In the genomic region with DNA sequence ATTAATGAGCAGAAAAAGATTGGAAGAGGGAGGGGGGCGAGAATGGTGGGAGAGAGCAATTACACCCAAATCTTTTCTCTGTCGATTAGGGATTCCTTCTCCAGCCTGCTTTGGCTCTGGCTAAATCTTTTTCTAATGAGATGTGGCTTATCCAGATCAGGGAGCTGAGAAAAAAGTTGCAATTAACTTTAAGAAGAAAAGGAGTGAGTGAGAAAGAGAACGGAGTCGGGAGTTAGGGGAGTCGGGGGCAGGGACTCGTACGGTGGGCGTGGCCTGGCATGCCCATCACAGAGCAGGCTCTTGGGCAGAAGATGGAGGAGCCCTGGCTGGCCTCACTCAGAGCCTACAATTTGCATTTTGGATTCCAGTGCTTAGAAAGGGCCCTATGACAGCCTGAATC, we compare ENCODE assay signal across 13 mouse cellular contexts. TPM values are rescaled to one million over a fixed set of nuclear protein-coding genes. Genes with fewer than 3 reads are reported as not detected.
DNase-seq lines count a peak whose midpoint lies in the region; ATAC-seq and TF ChIP-seq lines count a peak whose summit lies in the region.
"Had no signal": no experiment of that assay in that cellular context is flagged by ENCODE, and none has a peak within 500 bp of the region (broad histone marks: within the 10 kb centered on the region; RNA-seq: fewer than 3 reads in every experiment).

No protein-coding gene starts in this region.

- H3K27ac ChIP-seq in heart, embryonic 10.5 days, result no peak overlapping the region
- no peak overlapping the region for H3K27ac ChIP-seq in forebrain, embryonic 15.5 days (replicated peaks)
- no peak overlapping the region for H3K27ac ChIP-seq in midbrain, embryonic 10.5 days (replicated peaks)
- no peak overlapping the region for H3K27ac ChIP-seq in thymus, adult 2 months (ENCODE audit: control insufficient read depth, insufficient read depth, low read length)
- H3K27ac ChIP-seq: gastrocnemius, adult 2 months had no signal

- H3K36me3 ChIP-seq in heart, embryonic 10.5 days, result no peaks in the 10 kb centered on the region
- H3K36me3 ChIP-seq in forebrain, embryonic 15.5 days, result no peaks in the 10 kb centered on the region
- no peaks in the 10 kb centered on the region for H3K36me3 ChIP-seq in midbrain, embryonic 10.5 days
- no peaks in the 10 kb centered on the region for H3K36me3 ChIP-seq in thymus, adult 2 months (ENCODE audit: control insufficient read depth, insufficient read depth, low read length)

- H3K4me3 ChIP-seq in heart, embryonic 10.5 days, result peak overlapping the region; percentile 39
- H3K4me3 ChIP-seq in forebrain, embryonic 15.5 days, result peak overlapping the region; percentile 23
- peak overlapping the region; percentile 48 for H3K4me3 ChIP-seq in midbrain, embryonic 10.5 days
- H3K4me3 ChIP-seq in thymus, adult 2 months (ENCODE audit: control insufficient read depth, insufficient read depth, low read length), result no peak overlapping the region
- H3K4me3 ChIP-seq: gastrocnemius, adult 2 months had no signal

- H3K9me3 ChIP-seq in heart, embryonic 10.5 days, result no peaks in the 10 kb centered on the region
- H3K9me3 ChIP-seq in forebrain, embryonic 15.5 days, result no peaks in the 10 kb centered on the region
- H3K9me3 ChIP-seq in midbrain, embryonic 10.5 days (replicated peaks), result peaks cover 3% of the 10 kb centered on the region; the same call in 1 of the 2 replicates

- intact Hi-C loops in heart, postnatal 14 days (cut with DNase I), result no loop called here

- peak overlapping the region; percentile 31 for H3K4me2 ChIP-seq in forebrain, embryonic 15.5 days (replicated peaks)

- peak; percentile 79 for ATAC-seq in forebrain, embryonic 15.5 days (replicated peaks)

- 11% methylated on average over 8 of the region's 8 CpGs for WGBS in heart, embryonic 10.5 days
- WGBS in forebrain, embryonic 15.5 days, result 2% methylated on average over 8 of the region's 8 CpGs
- WGBS in midbrain, embryonic 10.5 days, result 7% methylated on average over 8 of the region's 8 CpGs
- WGBS in thymus, adult 2 months, result 42% methylated on average over 8 of the region's 8 CpGs

- H3K4me1 ChIP-seq in heart, embryonic 10.5 days, result peaks cover 4% of the 10 kb centered on the region; the same call in 1 of the 2 replicates
- H3K4me1 ChIP-seq in forebrain, embryonic 15.5 days, result peaks cover 16% of the 10 kb centered on the region
- H3K4me1 ChIP-seq in midbrain, embryonic 10.5 days, result peaks cover 24% of the 10 kb centered on the region
- H3K4me1 ChIP-seq in thymus, adult 2 months (replicated peaks; ENCODE audit: control insufficient read depth, insufficient read depth, low read length), result no peaks in the 10 kb centered on the region

- H3K9ac ChIP-seq in forebrain, embryonic 15.5 days (replicated peaks), result no peak overlapping the region

- H3K27me3 ChIP-seq in heart, embryonic 10.5 days (ENCODE audit: insufficient read depth, poor library complexity, severe bottlenecking), result peaks cover 51% of the 10 kb centered on the region
- H3K27me3 ChIP-seq in forebrain, embryonic 15.5 days, result no peaks in the 10 kb centered on the region
- H3K27me3 ChIP-seq in midbrain, embryonic 10.5 days (ENCODE audit: low read depth, poor library complexity, severe bottlenecking), result peaks cover 54% of the 10 kb centered on the region
- H3K27me3 ChIP-seq in thymus, adult 2 months (ENCODE audit: control insufficient read depth, insufficient read depth, low read length), result no peaks in the 10 kb centered on the region

- no peak for TF ChIP-seq CTCF in thymus, adult 2 months (IDR thresholded peaks at IDR 0.05; ENCODE audit: borderline replicate concordance, control insufficient read depth, extremely low read depth, insufficient read depth, low read length, poor library complexity)

- no peak for DNase-seq in heart, embryonic 10.5 days (ENCODE audit: low spot score)
- DNase-seq in heart, postnatal 14 days, result no peak
- peak; percentile 22 for DNase-seq in Muller cell, postnatal 12 days (ENCODE audit: inconsistent ontology term)
- peak; percentile 34 for DNase-seq in midbrain, embryonic 10.5 days (ENCODE audit: low spot score)
- no peak for DNase-seq in thymus, adult 2 months
- no peak for DNase-seq in thymus, postnatal 25 days
- no peak for DNase-seq in B cell, adult 2 months
- DNase-seq: adrenal gland, postnatal 14 days; cerebellum, postnatal 25 days; gastrocnemius, adult 2 months; kidney, adult 18-20 months; lung, postnatal 14 days had no signal

- TF ChIP-seq POLR2A in thymus, adult 2 months (IDR thresholded peaks at IDR 0.05; ENCODE audit: control insufficient read depth, extremely low read depth, insufficient read depth, low read length, poor library complexity), result no peak

RNA-seq across cellular contexts. Expression of a gene that starts 35.8 kb away (rescaled TPM):
- polyA plus RNA-seq in heart, embryonic 10.5 days (2016; fragmentation: Nextera tagmentation; extraction: Ambion mirVana), result 1.1 and 1.7 TPM in 2 replicates
- not detected for total RNA-seq in heart, postnatal 14 days (2021)
- 14.7 and 19.9 TPM in 2 replicates for polyA plus RNA-seq in forebrain, embryonic 15.5 days (2015; fragmentation: Nextera tagmentation; extraction: Ambion mirVana)
- 8.7 and 9.2 TPM in 2 replicates for polyA plus RNA-seq in midbrain, embryonic 10.5 days (2016; fragmentation: Nextera tagmentation; extraction: Ambion mirVana)
- polyA plus RNA-seq in thymus, adult 2 months (2012; rRNA removed), result 0.04 TPM in 1 of 2 replicates, not detected in the other
- total RNA-seq: adrenal gland, postnatal 14 days had no signal

Comparison
In these comparisons a context has a peak if more than half of its experiments do, and no peak if none do; other contexts are left out.
1. DNase-seq: peak in Muller cell, postnatal 12 days (single experiment) and midbrain, embryonic 10.5 days (single experiment); none in heart, embryonic 10.5 days (single experiment), heart, postnatal 14 days (0 of 2), thymus, adult 2 months (single experiment), thymus, postnatal 25 days (single experiment) and B cell, adult 2 months (0 of 2).